Mouse (Mus musculus) right cerebral cortex, postnatal 36 days (tissue): ENCODE data around the gene Aldoart1.

Experiments used
- DNase-seq, 2 experiments: peaks; one replicate each; pipeline ENCODE4 v3.0.0; 2022; ENCODE audit warnings: low spot score in 2 of 2, mixed read lengths in 1 of 2

The Aldoart1 gene

GRCm38 (mm10) chr4:72852534-72852933 lies at the start of gene Aldoart1:
Aldoart1 (minus strand) TSS chr4:72852634.
- no peak for DNase-seq

DNA sequence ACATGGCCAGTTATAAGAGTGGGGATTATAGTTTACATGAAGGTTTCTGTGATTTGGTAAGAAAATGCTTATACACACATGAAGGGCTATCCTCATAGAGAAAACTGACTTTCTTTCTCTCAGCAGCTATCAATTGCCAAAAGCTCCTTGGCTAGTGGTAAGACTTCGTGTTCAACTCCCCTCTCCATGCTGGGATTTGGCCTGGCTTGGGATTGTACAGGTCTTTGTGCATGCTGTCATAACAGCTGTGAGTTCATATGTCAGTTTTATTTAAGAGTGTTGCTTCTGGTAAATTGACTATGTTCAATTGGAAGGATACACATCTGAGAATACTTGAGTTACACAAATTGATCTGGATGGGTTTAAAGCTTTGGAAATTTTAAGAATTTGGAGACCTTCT lies 49.1 kb upstream of the Aldoart1 start:
- no peak for DNase-seq

- DNase-seq: no peak
These were observed 13.1 kb upstream of the Aldoart1 start for GRCm38 (mm10) chr4:72865371-72866075.

DNA sequence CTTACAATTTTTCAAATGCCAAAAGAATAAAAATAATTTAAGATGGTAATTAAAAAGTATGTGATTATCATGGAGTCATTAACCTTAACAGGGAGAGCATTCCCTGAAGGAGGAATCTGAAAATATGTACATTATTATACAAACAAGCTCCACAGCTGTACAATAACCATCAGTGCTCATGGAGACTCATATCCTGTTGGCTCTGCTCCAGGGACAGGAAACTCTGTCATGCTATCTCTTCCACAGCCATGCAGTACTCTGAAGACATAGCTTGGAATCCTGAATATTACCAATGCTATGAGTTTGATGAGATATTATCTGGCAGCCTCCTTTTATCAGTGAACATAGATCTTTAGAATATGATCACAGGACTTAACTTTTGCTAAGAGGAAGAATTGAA lies 8.2 kb downstream of the Aldoart1 start:
- no peak for DNase-seq

- no peak for DNase-seq
These were observed 9.4 kb downstream of the Aldoart1 start for GRCm38 (mm10) chr4:72843025-72843424.

- DNase-seq: no peak
These were observed 16.0 kb downstream of the Aldoart1 start for GRCm38 (mm10) chr4:72836430-72836829.

GRCm38 (mm10) chr4:72835400-72835799 lies 17.0 kb downstream of the Aldoart1 start:
- DNase-seq: no peak

DNA sequence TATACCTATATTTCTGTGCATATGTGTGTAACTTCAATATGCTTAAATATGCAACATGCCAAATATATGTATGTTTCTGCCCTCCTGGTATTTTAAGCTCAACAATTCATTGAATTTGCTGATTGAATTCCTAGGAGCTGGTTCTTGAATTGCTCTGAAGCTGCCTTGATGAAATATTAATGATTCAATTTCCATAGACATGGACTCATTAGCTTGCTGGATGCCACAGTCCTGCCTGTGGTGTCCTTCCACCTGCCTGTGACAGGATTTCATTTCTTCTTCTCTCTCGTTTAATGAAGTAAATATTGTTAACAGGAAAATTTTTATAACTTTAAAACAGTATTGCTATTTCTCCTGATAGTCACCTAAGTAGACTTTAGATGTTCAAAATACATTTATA lies 51.6 kb downstream of the Aldoart1 start:
- DNase-seq: no peak
